Comparison of ENCODE assay signal across 12 mouse cellular contexts in the genomic region with DNA sequence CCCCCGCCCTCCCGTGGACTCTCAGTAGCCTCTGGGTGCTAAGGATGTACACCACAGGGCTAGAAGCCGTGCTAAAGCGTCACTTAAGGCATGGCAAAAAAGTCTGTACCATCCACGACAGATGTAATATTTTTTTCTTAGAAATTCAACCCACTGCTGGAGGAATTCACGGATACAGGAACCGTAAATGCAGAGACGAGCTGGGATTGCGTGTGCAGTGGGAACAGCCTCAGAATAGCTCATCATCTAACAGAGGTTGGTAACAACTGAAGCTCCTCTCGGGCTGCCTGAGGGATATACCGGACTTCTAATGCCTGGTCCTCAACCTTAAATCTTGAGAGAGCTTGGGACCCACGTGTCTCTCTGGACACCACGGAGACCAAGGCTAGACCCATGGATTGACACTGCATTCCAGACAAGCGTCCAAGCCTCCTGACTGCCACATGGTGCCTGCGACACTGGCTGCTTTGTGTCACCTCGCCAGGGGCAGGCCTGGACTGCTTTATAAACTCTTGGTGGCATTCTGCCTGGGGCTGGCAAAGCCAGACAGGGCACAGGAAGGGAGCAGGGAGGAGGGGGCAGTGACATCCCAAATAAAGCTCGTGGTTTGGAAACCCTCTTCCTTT. TPM values are rescaled to one million over a fixed set of nuclear protein-coding genes. Genes with fewer than 3 reads are reported as not detected.
DNase-seq lines count a peak whose midpoint lies in the region; ATAC-seq and TF ChIP-seq lines count a peak whose summit lies in the region.
"Had no signal": no experiment of that assay in that cellular context is flagged by ENCODE, and none has a peak within 500 bp of the region (broad histone marks: within the 10 kb centered on the region; RNA-seq: fewer than 3 reads in every experiment).

No protein-coding gene starts in this region.

- ATAC-seq in midbrain, postnatal 0 days (ENCODE audit: low FRiP score), result peak; percentile 71
- no peak for ATAC-seq in kidney, embryonic 14.5 days (ENCODE audit: low FRiP score, low TSS enrichment)
- ATAC-seq: liver, postnatal 0 days had no signal

- H3K4me1 ChIP-seq in midbrain, postnatal 0 days (ENCODE audit: insufficient read depth, low read length), result no peaks in the 10 kb centered on the region
- H3K4me1 ChIP-seq in midbrain, embryonic 10.5 days, result no peaks in the 10 kb centered on the region
- no peaks in the 10 kb centered on the region for H3K4me1 ChIP-seq in kidney, embryonic 14.5 days (ENCODE audit: control insufficient read depth, insufficient read depth, low read length)
- H3K4me1 ChIP-seq: hindbrain, embryonic 13.5 days had no signal

- H3K36me3 ChIP-seq in midbrain, postnatal 0 days (ENCODE audit: insufficient read depth, low read length), result no peaks in the 10 kb centered on the region
- no peaks in the 10 kb centered on the region for H3K36me3 ChIP-seq in midbrain, embryonic 10.5 days
- no peaks in the 10 kb centered on the region for H3K36me3 ChIP-seq in kidney, embryonic 14.5 days (ENCODE audit: control insufficient read depth, insufficient read depth, low read length)
- H3K36me3 ChIP-seq: hindbrain, embryonic 13.5 days had no signal

- no peaks in the 10 kb centered on the region for H3K27me3 ChIP-seq in midbrain, postnatal 0 days (ENCODE audit: insufficient read depth, low read length)
- H3K27me3 ChIP-seq in midbrain, embryonic 10.5 days (ENCODE audit: low read depth, poor library complexity, severe bottlenecking), result no peaks in the 10 kb centered on the region
- H3K27me3 ChIP-seq in kidney, embryonic 14.5 days (ENCODE audit: control insufficient read depth, insufficient read depth, low read length), result no peaks in the 10 kb centered on the region
- H3K27me3 ChIP-seq: hindbrain, embryonic 13.5 days had no signal

- no peaks in the 10 kb centered on the region for H3K9me3 ChIP-seq in midbrain, postnatal 0 days (ENCODE audit: low read length)
- H3K9me3 ChIP-seq in midbrain, embryonic 10.5 days (replicated peaks), result no peaks in the 10 kb centered on the region
- H3K9me3 ChIP-seq in kidney, embryonic 14.5 days (ENCODE audit: control insufficient read depth, low read length), result no peaks in the 10 kb centered on the region
- H3K9me3 ChIP-seq: hindbrain, embryonic 13.5 days had no signal

- peak; percentile 33 for DNase-seq in cerebellum, adult 11-12 months
- no peak for DNase-seq in cerebellum, adult 8-10 months
- peak; percentile 71 for DNase-seq in midbrain, postnatal 0 days (ENCODE audit: low spot score)
- DNase-seq in midbrain, embryonic 10.5 days (ENCODE audit: low spot score), result no peak
- DNase-seq in layer of hippocampus, postnatal 36 days, result peak; percentile 18 to 45
- DNase-seq in right cerebral cortex, postnatal 4 days, result peak; percentile 39
- DNase-seq in kidney, postnatal 25 days, result no peak
- DNase-seq: adrenal gland, postnatal 36 days; liver, postnatal 0 days; retina, postnatal 1 day had no signal

- H3K4me2 ChIP-seq in midbrain, postnatal 0 days (ENCODE audit: low read depth, low read length, poor library complexity, severe bottlenecking), result no peak overlapping the region
- no peak overlapping the region for H3K4me2 ChIP-seq in kidney, embryonic 14.5 days (replicated peaks; ENCODE audit: low read depth, low read length)
- H3K4me2 ChIP-seq: hindbrain, embryonic 13.5 days had no signal

- TF ChIP-seq CTCF in midbrain, postnatal 0 days (IDR thresholded peaks at IDR 0.05), result no peak

- H3K9ac ChIP-seq in midbrain, postnatal 0 days (replicated peaks; ENCODE audit: low read length, poor library complexity, severe bottlenecking), result no peak overlapping the region
- H3K9ac ChIP-seq in kidney, embryonic 14.5 days (ENCODE audit: low read depth, low read length), result no peak overlapping the region
- H3K9ac ChIP-seq: hindbrain, embryonic 13.5 days; liver, postnatal 0 days had no signal

- H3K4me3 ChIP-seq in midbrain, postnatal 0 days (ENCODE audit: low read depth, low read length), result no peak overlapping the region
- H3K4me3 ChIP-seq in midbrain, embryonic 10.5 days, result no peak overlapping the region
- H3K4me3 ChIP-seq in kidney, embryonic 14.5 days (ENCODE audit: low read length), result no peak overlapping the region
- H3K4me3 ChIP-seq: hindbrain, embryonic 13.5 days had no signal

- WGBS in midbrain, postnatal 0 days, result 79% methylated on average over 17 of the region's 17 CpGs
- 86% methylated on average over 17 of the region's 17 CpGs for WGBS in midbrain, embryonic 10.5 days
- 77% methylated on average over 17 of the region's 17 CpGs for WGBS in kidney, embryonic 14.5 days

- H3K27ac ChIP-seq in midbrain, postnatal 0 days (ENCODE audit: low read depth, low read length), result no peak overlapping the region
- H3K27ac ChIP-seq in midbrain, embryonic 10.5 days (replicated peaks), result no peak overlapping the region
- H3K27ac ChIP-seq in kidney, embryonic 14.5 days (ENCODE audit: low read depth, low read length), result no peak overlapping the region
- H3K27ac ChIP-seq: hindbrain, embryonic 13.5 days had no signal

RNA-seq across cellular contexts. Expression of gene Hk1, which starts 23.5 kb away (rescaled TPM):
- total RNA-seq in midbrain, postnatal 0 days (2014; rRNA removed), result 103 and 119 TPM in 2 replicates
- polyA plus RNA-seq in midbrain, postnatal 0 days (2015; fragmentation: Nextera tagmentation; extraction: Ambion mirVana), result 157 and 163 TPM in 2 replicates
- 27.0 and 34.9 TPM in 2 replicates for polyA plus RNA-seq in midbrain, embryonic 10.5 days (2016; fragmentation: Nextera tagmentation; extraction: Ambion mirVana)
- total RNA-seq in layer of hippocampus, postnatal 36 days (2021), result 100 to 1,000 TPM; 287 to 297 TPM
- polyA plus RNA-seq in kidney, embryonic 14.5 days (2014; fragmentation: Nextera tagmentation; extraction: Ambion mirVana), result 14.2 and 31.4 TPM in 2 replicates

Comparison
In these comparisons a context has a peak if more than half of its experiments do, and no peak if none do; other contexts are left out.
1. DNase-seq: peak in cerebellum, adult 11-12 months (single experiment), midbrain, postnatal 0 days (single experiment), layer of hippocampus, postnatal 36 days (2 of 2) and right cerebral cortex, postnatal 4 days (single experiment); none in cerebellum, adult 8-10 months (single experiment), midbrain, embryonic 10.5 days (single experiment) and kidney, postnatal 25 days (0 of 2).